Mouse (Mus musculus): ENCODE data around the gene Klf7.

DNA sequence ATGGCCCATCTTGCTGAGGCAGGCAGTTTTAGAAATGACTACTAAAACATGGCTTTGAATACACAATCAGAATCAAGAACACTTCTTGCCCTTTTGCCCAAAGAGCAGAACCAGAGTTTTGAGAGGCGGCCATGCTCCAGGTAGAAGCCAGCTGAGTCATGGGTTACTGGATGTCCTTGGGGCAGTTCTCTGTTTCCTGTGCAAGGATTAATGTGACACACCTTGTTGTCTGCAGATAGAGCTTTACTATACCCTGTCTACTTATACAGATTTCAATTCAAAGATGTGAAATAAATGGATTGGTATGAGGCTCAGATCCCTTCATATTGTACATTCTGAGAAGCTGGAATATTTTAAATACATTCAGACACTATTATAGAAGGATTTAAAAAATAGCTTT is 40.3 kb downstream of the Klf7 start:
- no peak for TF ChIP-seq CTCF (conservative IDR thresholded peaks at IDR 0.05; ENCODE audit: insufficient read depth, insufficient read length, low read depth, low read length)
- no peak for TF ChIP-seq POLR2A (IDR thresholded peaks at IDR 0.05; ENCODE audit: low read depth, low read length)

Data from kidney, adult 2 months (tissue).